Mouse (Mus musculus) layer of hippocampus, postnatal 25 days (tissue): ENCODE data around the gene Ppp1r15a. TPM values are rescaled to one million over a fixed set of nuclear protein-coding genes. Genes with fewer than 3 reads are reported as not detected.
"Not testable (repeated sequence)": the region's sequence is repeated elsewhere in the genome, so short reads cannot be mapped to it uniquely, and the experiment has no call there.

ENCODE experiments used
- DNase-seq, 2 experiments: peaks; one replicate each; pipeline ENCODE4 v3.0.0; 2022; ENCODE audit warnings: mixed read lengths in 2 of 2, low spot score in 1 of 2; ENCODE audit errors: extremely low spot score in 1 of 2
- total RNA-seq, 2 experiments: library from RNA; stranded (reverse); gene quantifications; 2 replicates each; pipeline ENCODE4 v1.2.3; 2021

The Ppp1r15a gene
- total RNA-seq, 2 experiments from 2014 or later = 19.6 to 21.6 TPM

DNA sequence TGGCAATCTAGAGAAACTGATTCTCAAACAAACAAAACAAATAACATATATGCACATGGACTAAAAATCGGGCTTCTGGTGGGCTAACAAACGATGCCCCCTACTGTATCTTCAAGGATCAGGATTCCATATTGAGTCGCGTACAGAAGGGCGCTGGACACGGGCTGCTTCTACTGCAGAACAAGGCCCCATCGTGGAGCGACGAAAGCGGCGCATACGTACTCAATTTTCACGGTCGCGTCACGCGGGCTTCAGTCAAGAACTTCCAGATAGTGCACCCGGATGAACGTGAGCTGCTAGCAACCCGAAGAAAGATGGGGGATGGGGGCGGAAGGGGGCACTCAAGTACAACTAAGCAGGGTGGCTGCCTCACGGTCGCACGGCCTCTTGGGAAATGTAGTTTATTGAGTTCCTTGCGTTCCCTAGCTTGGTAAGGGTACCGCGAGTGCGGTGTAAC lies 4.3 kb downstream of the Ppp1r15a start:
- DNase-seq = peak; percentile 73 to 78

DNA sequence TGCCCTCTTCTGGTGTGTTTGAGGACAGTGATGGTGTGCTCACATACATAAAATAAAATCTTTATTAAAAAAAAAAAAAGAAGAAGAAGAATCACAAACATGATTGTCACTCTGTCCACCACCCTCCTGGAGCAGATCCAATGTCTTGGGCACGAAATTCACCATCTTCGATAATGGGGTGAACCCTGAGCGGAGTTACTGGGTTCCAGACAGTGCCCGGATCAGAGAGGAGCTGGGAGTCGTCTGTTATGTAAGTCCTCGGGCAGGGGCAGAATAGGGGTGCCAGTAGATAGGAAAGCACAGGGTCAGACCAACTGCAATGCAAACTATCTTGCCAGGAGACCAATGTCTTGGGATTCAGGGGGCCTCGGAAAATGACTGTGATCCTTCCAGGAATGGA lies 5.5 kb downstream of the Ppp1r15a start:
- DNase-seq = no peak

DNA sequence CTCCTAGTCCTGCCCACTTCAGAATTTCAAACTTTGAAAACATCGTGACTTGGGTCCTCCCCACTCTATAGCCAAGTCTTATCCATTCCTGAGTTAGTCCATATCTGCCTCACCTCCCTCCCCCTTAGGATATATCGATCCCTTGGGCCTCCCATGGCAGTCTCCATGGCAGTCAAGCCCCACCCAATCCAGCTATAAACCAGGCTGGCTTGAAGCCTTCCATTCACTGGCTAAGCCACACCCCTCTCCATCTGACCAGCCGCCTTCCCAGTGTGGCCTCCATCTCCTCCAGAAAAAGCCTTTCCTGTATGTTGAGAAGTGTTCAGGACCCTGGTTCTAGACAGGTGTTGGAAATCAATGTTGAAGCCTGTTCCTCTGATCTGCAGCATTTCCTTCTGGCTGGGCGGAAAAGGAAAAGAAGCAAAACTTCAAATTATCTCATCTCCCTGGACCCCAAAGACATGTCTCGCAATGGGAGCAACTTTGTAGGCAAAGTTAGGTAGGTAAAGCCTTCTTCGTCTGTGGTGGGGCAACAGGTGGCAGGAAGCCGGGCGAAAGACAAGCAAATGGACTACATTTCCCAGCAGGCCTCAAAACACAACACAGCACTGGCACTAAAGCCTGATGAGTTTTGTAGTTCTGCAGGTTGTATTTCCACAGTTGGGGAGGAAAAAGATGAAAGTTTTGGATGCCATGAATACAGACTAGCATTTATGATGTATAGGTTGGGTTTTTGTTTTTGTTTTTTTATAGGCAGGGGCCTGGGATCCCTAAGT lies 6.5 kb downstream of the Ppp1r15a start:
- no peak for DNase-seq

DNA sequence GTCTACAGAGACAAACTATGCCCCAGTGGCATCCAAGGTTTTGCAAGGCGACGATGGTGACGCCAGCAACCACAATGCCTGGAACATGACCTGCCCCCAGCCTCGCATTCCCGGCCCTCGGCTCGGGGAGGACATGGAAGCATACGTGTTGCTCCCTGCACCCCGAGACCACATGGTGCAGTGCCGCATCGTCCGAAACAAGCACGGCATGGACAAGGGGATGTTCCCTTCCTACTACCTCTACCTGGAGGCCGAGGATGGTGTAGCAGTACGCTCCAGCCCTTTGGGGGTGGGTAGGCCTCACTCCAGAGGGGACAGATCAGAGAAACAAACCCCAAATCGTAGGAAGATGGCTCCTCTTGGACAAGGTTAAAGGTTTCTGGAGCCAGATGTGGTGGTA lies 7.5 kb downstream of the Ppp1r15a start:
- DNase-seq = no peak

DNA sequence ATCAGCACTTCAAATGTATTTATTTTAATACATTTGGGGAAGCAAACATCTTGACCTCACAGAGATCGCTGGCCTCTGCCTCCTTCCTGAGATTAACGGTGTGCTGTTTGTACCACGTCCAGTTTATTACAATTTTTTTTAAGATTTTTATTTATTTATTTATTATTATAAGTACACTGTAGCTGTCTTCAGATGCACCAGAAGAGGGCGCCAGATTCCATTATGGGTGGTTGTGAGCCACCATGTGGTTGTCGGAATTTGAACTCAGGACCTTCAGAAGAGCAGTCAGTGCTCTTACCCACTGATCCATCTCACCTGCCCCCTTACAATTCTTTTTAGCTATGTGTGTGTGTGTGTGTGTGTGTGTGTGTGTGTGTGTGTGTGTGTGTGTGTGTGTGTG lies 9.2 kb downstream of the Ppp1r15a start:
- DNase-seq = not testable (repeated sequence)

DNA sequence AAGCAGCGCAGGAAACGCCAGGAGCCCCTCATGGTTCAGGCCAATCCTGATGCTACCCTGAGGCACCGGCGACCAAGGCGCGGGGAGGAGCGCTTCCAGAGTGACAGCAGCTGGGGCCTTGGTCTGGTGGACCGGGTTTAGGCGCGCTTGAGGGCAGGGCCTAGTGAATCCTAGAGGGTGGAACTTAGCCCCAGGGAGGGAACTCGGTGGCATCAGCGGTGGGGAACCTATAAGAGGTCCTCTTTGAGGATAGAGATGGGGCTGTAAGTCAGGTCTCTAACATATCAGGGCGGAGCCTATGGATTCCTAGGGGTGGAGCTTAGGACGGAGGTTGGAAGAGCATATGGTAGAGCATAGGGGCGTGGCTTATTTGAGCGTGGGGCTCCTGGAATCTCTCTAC lies 10.6 kb downstream of the Ppp1r15a start:
- DNase-seq = no peak

DNA sequence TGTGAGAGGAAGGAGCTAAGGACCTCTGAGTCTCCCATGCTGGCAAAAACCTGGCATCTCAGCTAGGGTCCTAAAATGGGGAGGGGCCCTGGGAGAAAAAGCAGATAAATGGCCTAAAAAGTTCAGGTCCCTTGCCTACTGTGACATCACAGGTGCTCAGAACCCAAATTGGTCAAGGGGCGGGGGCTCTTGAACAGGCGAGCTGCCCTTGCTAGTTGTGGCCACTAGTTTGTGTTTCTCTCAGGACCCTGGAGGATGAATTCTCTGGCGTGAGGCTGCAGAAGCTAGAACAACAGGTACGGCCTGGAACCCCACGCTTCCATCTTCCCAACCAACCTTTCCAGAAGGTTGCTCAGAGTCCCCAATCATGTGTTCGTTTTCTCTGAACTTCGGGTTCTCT lies 11.7 kb downstream of the Ppp1r15a start:
- no peak for DNase-seq

DNA sequence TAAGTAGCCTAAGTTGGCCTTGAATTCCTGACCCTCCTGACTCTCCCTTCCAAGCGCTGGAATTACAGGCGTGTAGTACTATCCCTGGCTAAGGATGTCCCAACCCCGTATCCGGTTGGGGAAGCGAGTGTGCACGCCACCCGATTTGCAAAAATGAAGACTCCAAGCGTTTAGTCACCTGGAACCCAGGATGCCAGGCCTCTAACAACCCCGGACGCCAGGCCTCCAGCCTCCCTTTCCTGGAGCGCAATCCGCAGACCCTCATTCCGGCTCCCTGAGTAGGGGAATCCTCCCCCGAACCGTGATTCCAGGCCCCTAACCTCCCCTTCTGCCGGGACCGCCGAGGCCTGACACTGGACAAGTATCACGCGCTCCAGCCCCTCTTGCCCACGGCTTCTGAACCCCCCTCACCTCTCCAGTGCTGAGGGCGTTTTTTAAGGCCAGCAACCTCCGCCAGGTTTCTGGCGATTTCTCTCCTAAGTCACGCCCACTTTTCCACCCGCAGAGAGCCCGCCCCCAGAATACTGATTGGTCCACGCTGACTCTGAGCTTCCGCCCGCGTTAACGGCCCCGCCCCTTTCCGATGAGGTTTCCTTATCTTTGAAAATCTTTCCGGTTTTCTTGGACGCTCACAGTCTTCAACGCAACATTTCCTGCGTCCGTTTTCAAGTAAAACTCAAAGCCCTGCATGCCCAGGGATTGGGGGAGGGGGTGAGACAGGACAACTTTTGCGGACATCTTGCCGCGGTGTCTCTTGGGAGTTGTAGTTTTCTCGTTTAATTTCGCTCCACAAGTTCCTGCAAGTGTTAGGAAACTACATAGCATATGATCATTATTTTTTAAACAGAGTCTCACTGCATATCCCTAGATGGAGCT lies 15.9 kb downstream of the Ppp1r15a start, which contains the start of gene Nucb1:
Gene Nucb1 (minus strand): TSS at position 495 of the 876 bp plus-strand sequence.
- peak; percentile 70 to 83 for DNase-seq

DNA sequence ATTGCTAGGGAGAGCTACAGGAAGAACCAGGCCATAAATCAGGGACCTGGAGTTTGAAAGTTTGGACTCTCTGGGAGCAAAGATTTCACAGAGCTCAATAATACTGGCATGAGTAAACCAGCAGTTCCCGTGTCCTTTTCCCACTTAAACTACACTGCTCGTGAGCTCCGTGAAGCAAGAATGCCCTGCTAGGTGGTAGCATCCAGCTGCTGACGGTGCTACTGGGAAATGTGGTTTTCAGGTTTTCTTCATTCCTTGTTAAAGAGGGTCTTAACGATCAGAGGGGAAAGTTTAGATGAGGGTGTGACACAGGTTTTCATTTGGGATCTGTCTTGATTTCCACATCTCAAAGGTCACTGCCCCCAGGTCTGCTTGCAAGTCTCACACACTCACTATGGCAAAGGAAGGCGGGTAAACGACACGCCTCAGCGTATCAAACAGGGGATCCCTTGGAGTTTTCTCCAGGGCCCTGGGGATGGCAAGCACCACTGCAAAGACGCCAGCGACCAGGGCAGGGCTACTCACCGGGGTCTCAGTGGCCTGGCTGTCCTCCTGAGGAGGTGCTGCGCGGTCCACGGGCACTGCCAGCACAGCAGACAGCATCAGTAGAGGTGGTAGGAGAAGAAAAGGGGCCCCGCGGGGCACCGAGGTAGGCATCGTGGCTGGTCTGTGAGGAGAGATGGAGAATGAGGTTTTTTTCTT lies 16.7 kb downstream of the Ppp1r15a start:
- DNase-seq = no peak

DNA sequence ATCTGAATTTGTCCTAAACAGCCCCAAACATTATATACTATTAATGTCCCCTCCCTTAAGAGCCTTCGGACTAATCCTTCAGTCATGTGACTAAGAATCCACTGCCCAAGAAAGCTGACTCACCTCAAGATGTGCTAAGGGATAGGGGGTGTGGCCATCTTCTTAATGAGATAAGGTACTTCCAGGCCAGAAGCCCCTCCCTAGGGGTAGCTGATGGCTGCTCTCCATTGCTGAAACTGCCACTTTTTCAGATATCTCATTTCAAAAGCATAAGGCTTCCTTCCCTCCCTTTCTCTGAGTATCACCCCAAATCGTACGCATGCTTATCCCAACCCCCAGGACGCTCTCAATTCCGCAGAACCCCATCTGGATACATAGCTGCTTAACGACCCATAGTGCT lies 17.5 kb downstream of the Ppp1r15a start:
- DNase-seq = no peak

DNA sequence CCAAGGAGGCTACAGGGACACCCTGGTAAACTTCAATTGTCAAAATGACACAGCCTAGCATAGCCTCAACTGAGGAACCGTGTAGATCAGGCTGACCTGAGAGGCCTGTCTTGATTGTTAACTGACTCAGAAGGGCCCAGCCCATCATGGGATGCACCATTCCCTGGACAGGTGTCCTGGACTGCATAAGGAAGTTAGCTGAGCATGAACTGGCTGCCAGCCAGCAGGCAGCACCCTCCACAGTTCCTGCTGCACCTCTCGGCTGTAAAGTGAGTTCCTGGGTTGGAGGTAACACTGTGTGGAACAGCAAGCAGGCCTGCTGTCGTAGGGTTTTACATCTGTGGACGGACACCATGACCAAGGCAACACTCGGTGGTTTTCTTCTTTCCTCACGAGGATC lies 18.5 kb downstream of the Ppp1r15a start:
- DNase-seq = no peak

DNA sequence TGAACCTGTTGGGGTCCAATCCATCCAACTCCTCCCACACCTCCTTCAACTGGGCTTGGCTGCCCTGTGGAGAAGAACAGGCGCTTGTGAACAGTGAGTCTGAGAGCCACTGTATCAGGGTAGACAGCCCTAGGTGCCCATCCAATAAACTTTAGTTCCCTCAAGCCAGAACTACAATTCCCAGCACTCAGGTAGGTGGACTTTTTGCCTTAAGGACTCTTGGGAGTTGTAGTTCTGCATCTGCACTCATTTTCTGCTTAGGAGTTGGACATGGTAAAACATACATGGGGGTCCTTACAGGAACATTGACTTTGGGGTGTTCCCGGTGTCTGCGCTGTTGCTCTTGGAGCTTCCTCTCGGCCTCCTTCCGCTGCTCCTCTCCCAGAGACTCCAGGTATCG lies 27.6 kb downstream of the Ppp1r15a start:
- DNase-seq = no peak

DNA sequence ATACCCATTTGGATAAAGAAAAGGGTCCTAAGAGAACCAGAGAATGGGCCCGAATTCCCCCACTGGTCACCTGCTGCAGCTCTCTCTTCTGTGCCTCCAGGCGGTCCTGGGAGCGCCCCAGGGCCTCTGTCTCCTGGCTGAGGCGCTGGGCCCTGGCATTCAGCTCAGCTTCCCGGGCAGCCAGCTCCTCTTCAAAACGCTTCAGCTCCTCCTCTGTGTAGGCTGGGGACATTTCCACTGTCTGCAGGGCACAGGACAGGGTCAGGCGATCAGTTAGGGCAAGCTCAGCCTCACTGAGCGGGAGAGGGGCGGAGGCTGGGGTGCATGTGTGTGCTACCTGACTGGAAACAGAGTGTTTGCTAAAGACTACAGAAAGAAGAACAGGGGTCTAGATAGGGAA lies 31.5 kb downstream of the Ppp1r15a start:
- DNase-seq = no peak

DNA sequence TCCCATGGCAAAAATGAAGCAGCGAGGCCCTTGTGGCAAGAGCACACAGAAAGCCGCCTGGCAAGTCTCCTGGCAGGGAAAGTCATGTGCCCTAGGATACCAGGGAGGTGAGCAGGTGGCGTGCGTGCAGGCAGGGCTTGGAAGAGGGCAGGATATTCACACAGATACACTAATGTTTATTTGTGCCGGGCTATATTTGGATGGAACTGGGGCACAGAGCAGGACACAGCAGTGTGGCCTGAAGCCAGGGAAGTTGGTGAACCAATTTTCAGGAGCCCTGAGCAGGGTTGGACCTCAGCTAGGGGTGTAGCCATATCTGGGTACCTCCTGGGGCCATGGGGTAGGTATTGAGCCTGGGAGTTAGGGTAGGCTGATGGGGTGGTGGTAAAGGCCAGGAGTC lies 33.1 kb downstream of the Ppp1r15a start:
- no peak for DNase-seq

DNA sequence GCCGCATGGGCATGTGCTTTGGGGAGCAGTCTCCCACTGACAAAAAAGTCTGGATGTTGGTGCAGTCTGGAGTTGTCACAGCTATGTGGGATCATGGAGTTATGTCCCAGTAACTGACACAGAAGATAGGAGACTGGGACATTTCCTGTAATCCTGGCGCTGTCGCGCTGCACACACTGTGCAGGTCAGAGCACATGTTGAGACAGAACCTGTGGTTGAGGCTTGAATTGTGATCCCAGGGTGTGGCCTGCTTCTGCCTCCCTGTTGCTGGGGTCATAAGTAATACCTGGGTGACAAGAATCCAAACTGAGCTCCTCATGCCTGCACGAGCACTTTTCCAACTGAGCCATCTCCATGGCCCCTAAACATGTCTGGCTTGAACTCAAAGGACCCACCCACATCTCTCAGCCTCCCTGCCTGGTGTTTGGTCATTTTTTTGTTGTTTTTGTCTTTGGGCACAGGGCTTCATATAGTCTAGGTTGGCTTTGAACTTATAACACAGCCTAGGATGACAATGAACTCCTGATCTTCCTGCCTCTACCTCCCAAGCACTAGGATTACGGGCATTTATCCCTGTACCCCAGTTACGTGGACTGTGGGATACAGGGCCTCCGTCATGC lies 33.7 kb downstream of the Ppp1r15a start:
- no peak for DNase-seq

DNA sequence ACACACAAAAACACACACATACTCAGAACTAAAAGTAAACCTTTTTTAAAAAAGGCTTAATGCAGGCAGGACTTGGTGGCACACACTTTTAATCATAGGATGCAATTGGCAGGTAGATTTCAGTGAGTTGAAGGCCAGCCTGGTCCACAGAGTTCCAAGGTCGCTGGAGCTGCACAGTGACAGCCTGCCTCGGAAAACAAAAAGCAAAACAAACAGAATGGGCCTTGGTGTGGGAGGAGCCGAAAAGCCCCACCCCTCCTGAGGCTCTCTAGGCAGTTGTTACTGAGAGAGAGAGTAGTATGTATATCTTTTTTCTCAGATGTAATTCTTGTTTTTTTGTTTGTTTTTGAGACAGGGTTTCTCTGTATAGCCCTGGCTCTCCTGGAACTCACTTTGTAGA lies 34.8 kb downstream of the Ppp1r15a start:
- no peak for DNase-seq

DNA sequence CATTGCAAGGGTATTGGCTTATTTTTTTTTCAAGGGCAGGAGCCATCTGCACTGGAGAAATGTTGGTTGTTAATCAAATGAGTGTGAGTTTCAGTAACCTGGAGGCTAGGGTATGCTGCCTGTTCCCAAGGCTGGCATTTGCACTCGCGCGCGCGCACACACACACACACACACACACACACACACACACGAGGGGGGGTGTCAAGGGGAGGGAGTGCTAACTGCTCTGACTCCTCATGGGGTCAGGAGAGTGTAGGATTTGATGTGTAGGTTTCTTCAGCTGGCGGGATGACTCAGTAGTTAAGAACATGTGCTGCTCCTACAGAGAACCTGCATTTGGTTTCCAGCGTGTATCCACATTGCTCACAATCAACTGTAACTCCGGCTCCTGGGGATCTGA lies 35.2 kb downstream of the Ppp1r15a start:
- DNase-seq = no peak

DNA sequence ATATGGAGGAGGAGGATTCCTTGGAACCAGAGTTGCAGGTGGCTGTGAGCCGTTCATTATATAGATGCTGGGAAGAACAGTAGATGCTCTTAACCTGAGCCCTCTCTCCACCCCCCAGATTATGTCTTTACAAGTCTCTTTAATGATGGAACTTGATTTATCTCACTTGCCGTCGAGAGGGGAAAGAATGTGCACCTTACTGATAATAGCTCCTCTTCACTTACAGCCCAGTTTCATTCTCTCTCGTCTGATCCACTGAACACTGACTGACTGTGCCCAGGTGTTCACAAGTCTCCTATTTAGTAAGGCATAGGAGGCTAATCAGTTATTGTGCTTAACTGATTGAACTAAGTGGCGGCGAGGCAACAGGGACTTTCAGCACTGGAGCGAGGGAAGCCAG lies 36.5 kb downstream of the Ppp1r15a start:
- no peak for DNase-seq

DNA sequence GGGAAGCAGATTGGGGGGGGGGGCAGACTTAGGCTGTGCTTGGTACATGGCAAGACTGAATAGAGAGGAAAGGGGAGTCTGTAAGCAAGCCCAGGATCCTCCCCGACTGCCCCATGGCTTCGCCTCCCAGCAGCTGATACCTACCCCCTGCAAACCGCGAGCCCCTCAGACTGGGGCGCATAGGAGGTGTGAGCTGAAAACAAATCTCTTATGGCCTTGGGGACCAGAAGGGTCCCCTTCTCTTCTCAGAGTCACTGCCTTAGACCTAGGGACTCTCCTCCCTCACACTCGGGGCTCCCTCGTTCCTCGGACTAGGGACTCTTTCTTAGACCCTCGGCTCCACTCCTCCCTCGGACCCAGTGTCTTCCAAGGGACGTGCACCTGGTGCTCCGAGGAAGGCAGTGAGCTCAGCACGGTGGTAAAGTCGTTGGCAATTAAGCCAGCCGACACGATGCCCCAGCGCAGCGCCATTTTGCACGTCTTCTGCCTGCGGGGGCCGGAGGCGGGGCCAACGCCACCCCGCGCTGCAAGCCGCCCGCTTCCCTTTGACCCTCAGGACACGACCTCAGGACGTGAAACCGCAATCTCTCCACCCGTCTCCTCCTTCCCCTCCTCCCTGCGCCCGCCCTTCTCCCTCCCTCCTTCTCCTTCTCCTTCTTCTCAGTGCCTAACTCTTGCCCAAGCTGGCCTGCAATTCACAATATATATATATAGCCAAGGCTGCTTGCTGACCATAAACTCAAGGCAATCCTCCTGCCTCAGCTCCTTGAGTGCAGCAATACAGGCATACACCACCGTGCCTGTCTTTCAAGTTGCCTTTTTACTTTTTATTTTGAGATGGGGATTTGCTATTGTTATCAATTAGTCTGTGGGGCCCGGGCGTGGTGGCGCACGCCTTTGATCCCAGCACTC lies 37.5 kb downstream of the Ppp1r15a start, which contains the start of gene Dhdh:
Gene Dhdh (minus strand): TSS at position 513 of the 912 bp plus-strand sequence.
- peak in 1 of 2 experiments; percentile 48 for DNase-seq
